Mouse (Mus musculus): ENCODE data around the gene Ankle1. TPM values are rescaled to one million over a fixed set of nuclear protein-coding genes. Genes with fewer than 3 reads are reported as not detected.
"Not testable (repeated sequence)": the region's sequence is repeated elsewhere in the genome, so short reads cannot be mapped to it uniquely, and the experiment has no call there.

Gene Ankle1
- total RNA-seq, 2 experiments from 2014 or later = 0.31 to 0.47 TPM

- peak in 1 of 2 experiments; percentile 45 for DNase-seq (ENCODE audit: extremely low spot score in 1 of 2, low spot score in 1 of 2)
These were observed 547 bp downstream of the Ankle1 start for GRCm38 (mm10) chr8:71406099-71407015.

DNA sequence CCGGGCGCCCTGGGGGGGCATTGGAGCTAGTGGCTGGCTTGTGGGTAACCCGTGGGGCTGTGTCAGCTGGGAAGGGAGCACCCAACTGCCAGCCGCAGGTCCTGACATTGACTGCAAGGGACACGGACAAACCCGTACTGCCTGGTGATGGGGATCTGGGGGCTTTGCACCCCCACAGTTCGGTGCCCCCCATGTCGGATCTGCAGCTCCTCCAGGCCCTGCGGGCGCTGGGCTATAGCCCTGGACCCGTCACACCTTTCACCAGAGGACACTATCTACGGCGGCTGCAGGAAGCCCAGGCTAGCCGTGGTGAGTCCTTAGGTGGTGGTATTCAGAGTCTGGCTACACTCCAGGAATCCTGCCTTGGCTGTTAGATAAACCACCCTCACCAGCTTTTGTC lies 1.6 kb downstream of the Ankle1 start:
- no peak for DNase-seq (ENCODE audit: extremely low spot score in 1 of 2, low spot score in 1 of 2)

- no peak for DNase-seq (ENCODE audit: extremely low spot score in 1 of 2, low spot score in 1 of 2)
These were observed 2.4 kb downstream of the Ankle1 start for GRCm38 (mm10) chr8:71408231-71408630.

- no peak for DNase-seq (ENCODE audit: extremely low spot score in 1 of 2, low spot score in 1 of 2)
These were observed 5.9 kb downstream of the Ankle1 start for GRCm38 (mm10) chr8:71411535-71412273.

DNA sequence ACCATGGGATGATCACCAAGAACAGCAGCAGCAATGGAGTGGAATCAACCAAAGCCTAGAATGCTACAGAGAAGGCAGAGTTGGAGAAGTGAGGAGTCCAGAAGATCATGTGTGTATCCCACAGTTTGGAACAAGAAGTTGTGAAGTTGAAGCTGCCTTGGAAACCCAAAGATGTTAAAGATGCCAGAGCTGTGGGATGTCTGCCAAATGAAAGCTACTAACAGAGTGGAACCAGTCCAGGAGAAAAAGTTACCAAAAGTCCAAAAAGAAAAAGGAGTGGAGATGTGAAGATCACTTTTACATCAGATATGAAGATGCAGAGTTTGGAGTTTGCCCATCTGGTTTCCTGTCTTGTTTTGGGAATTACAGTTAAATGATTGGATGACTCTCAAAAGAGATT lies 16.3 kb downstream of the Ankle1 start:
- DNase-seq (ENCODE audit: extremely low spot score in 1 of 2, low spot score in 1 of 2) = no peak

DNA sequence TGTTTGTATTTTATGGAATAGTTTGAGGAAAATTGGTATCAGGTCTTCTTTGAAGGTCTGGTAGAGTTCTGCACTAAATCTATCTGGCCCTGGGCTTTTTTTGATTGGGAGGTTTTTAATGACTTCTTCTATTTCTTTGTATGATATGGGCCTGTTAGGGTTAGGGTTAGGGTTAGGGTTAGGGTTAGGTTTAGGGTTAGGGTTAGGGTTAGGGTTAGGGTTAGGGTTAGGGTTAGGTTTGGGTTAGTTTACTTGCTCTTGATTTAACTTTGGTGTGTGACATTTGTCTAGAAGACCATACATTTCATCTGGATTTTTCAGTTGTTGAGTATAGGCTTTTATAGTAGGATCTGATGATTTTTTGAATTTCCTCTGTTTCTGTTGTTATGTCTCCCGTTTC lies 27.1 kb downstream of the Ankle1 start:
- not testable (repeated sequence) for DNase-seq (ENCODE audit: extremely low spot score in 1 of 2, low spot score in 1 of 2)

- no peak for DNase-seq (ENCODE audit: extremely low spot score in 1 of 2, low spot score in 1 of 2)
These were observed 31.2 kb downstream of the Ankle1 start for GRCm38 (mm10) chr8:71437041-71437440.

GRCm38 (mm10) chr8:71441404-71441803 lies 35.6 kb downstream of the Ankle1 start:
- peak in 1 of 2 experiments; percentile 57 for DNase-seq (ENCODE audit: extremely low spot score in 1 of 2, low spot score in 1 of 2)

DNA sequence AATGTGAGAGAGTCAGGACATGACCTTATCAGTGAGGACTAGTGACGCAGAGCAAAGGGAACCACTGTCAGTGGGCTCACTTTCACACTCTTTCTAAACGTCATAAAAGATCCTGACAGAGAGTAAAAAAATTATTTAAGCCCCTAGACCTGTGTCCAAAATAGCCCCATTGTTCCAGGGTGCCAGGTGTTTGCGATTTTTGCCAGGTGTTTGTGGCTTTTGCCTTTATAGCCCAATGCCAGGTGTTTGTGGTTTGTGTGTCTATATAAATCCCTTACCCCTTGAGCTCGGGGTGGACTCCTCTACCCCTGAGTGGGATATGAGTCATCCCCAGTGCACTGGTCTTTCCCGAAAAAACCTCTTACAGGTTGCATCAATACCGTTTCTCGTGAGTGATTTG lies 39.3 kb downstream of the Ankle1 start:
- DNase-seq (ENCODE audit: extremely low spot score in 1 of 2, low spot score in 1 of 2) = no peak

GRCm38 (mm10) chr8:71451337-71451736 lies 45.5 kb downstream of the Ankle1 start:
- DNase-seq (ENCODE audit: extremely low spot score in 1 of 2, low spot score in 1 of 2) = no peak

GRCm38 (mm10) chr8:71451777-71452176 lies 46.0 kb downstream of the Ankle1 start:
- no peak for DNase-seq (ENCODE audit: extremely low spot score in 1 of 2, low spot score in 1 of 2)

- no peak for DNase-seq (ENCODE audit: extremely low spot score in 1 of 2, low spot score in 1 of 2)
These were observed 46.9 kb downstream of the Ankle1 start for GRCm38 (mm10) chr8:71452669-71453068.

GRCm38 (mm10) chr8:71454668-71455067 lies 48.9 kb downstream of the Ankle1 start:
- DNase-seq (ENCODE audit: extremely low spot score in 1 of 2, low spot score in 1 of 2) = no peak

GRCm38 (mm10) chr8:71456906-71457305 lies 51.1 kb downstream of the Ankle1 start:
- DNase-seq (ENCODE audit: extremely low spot score in 1 of 2, low spot score in 1 of 2) = no peak

DNA sequence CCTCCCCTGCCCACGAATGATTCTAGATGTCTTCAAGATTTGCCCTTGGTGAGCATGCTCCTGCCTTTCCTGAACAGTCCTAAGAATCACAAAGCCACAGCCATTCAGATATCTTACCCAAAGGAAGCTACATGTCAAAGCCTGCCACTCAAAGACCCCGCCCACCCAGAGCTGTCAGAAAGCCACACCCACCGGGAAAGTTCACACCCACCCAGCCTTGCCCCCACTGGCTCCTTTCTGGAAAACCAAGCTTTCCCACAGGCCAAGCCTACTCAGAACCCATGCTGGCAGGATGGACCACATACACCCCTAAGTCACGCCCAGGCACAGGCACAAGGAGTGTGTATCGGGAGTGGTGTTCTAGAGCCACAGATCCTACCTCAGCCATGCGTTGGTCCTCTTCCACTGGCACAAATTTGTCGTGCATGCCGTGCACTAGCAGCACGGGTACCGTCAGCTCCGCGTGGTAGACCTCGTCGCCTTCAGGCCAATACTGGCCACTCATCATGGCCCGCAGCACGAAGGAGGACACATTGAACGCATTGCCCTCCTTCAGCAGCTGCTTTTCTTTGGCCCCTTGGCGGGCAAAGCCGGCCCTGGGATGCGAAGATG lies 52.0 kb downstream of the Ankle1 start:
- no peak for DNase-seq (ENCODE audit: extremely low spot score in 1 of 2, low spot score in 1 of 2)

Other genes starting within 250 kb of the Ankle1 start
- 10 to 100 TPM; 26.8 to 35.6 TPM for gene Myo9b, start 133.3 kb upstream of the Ankle1 start, total RNA-seq (2021)
- 10 to 100 TPM; 13.2 TPM for gene Haus8, start 133.1 kb upstream of the Ankle1 start, total RNA-seq (2021)
- gene Use1, start 39.2 kb upstream of the Ankle1 start, total RNA-seq (2021) = 100 to 1,000 TPM; 113 TPM
- gene Ocel1, start 34.7 kb upstream of the Ankle1 start, total RNA-seq (2021) = 10 to 100 TPM; 15.3 to 18.5 TPM
- 10 to 100 TPM; 43.0 to 44.1 TPM for gene Nr2f6, start 24.1 kb upstream of the Ankle1 start, total RNA-seq (2021)
- 1 to 10 TPM; 3.6 to 4.4 TPM for gene Ushbp1, start 10.2 kb upstream of the Ankle1 start, total RNA-seq (2021)
- gene Babam1, start 9.1 kb upstream of the Ankle1 start, total RNA-seq (2021) = 10 to 100 TPM; 98.0 to 99.3 TPM
- 100 to 1,000 TPM; 235 to 284 TPM for gene Abhd8, start 57.6 kb downstream of the Ankle1 start, total RNA-seq (2021)
- gene Mrpl34, start 58.9 kb downstream of the Ankle1 start, total RNA-seq (2021) = 10 to 100 TPM; 49.9 to 54.7 TPM
- gene Dda1, start 63.2 kb downstream of the Ankle1 start, total RNA-seq (2021) = 10 to 100 TPM; 95.6 to 97.2 TPM
- gene Ano8, start 80.0 kb downstream of the Ankle1 start, total RNA-seq (2021) = 10 to 100 TPM; 53.5 to 58.0 TPM
- gene Gtpbp3, start 82.1 kb downstream of the Ankle1 start, total RNA-seq (2021) = 10 to 100 TPM; 28.4 to 36.4 TPM
- gene Plvap, start 105.7 kb downstream of the Ankle1 start, total RNA-seq (2021) = 1 to 10 TPM; 6.1 to 6.7 TPM
- gene Ccdc194, start 119.7 kb downstream of the Ankle1 start, total RNA-seq (2021) = not detected
- gene Bst2, start 131.4 kb downstream of the Ankle1 start, total RNA-seq (2021) = 1 to 10 TPM; 3.0 to 4.1 TPM
- 10 to 100 TPM; 30.9 to 33.6 TPM for gene Mvb12a, start 136.9 kb downstream of the Ankle1 start, total RNA-seq (2021)
- not detected for gene Tmem221, start 152.9 kb downstream of the Ankle1 start, total RNA-seq (2021)
- not detected for gene Nxnl1, start 160.6 kb downstream of the Ankle1 start, total RNA-seq (2021)
- gene Slc27a1, start 162.9 kb downstream of the Ankle1 start, total RNA-seq (2021) = 100 to 1,000 TPM; 107 to 128 TPM
- 10 to 100 TPM; 36.3 to 38.9 TPM for gene Pgls, start 186.2 kb downstream of the Ankle1 start, total RNA-seq (2021)
- gene Fam129c, start 191.6 kb downstream of the Ankle1 start, total RNA-seq (2021) = 1 to 10 TPM; 2.7 to 4.3 TPM
- 10 to 100 TPM; 56.7 to 58.7 TPM for gene Colgalt1, start 205.0 kb downstream of the Ankle1 start, total RNA-seq (2021)

All from layer of hippocampus, postnatal 25 days (tissue).